Mouse (Mus musculus) MEL (cell line): ENCODE results near the gene Fam208a.

Source experiments
- GATA1 ChIP-seq: IDR thresholded peaks from 2 replicates; pipeline ENCODE4 v1.6.1; 2011; ENCODE audit warnings: low read depth, low read length, improper control_type of control experiment
- MXI1 ChIP-seq: IDR thresholded peaks from 2 replicates; pipeline ENCODE4 v1.6.1; 2011; ENCODE audit warnings: mild to moderate bottlenecking, low read depth, low read length, improper control_type of control experiment
- POLR2A ChIP-seq, 2 experiments: IDR thresholded peaks; 2 replicates each; pipeline ENCODE4 v1.6.1; 2011 to 2012; ENCODE audit warnings: low read length in 2 of 2, mild to moderate bottlenecking in 2 of 2, control low read depth in 1 of 2, improper control_type of control experiment in 1 of 2, low read depth in 1 of 2, moderate library complexity in 1 of 2; ENCODE audit not compliant: control insufficient read depth in 1 of 2, insufficient read depth in 1 of 2, poor library complexity in 1 of 2
- RAD21 ChIP-seq: IDR thresholded peaks from 2 replicates; pipeline ENCODE4 v1.6.1; 2011; ENCODE audit warnings: mild to moderate bottlenecking, low read depth, low read length, improper control_type of control experiment
- SIN3A ChIP-seq: IDR thresholded peaks from 2 replicates; pipeline ENCODE4 v1.6.1; 2012; ENCODE audit warnings: low read length, improper control_type of control experiment, inconsistent platforms
- TAL1 ChIP-seq: IDR thresholded peaks from 2 replicates; pipeline ENCODE4 v1.6.1; 2012; ENCODE audit warnings: mild to moderate bottlenecking, inconsistent platforms, low read length, moderate library complexity, mixed read lengths
- TBP ChIP-seq: IDR thresholded peaks from 2 replicates; pipeline ENCODE4 v1.8.0; 2011; ENCODE audit warnings: low read depth, low read length, improper control_type of control experiment

GRCm38 (mm10) chr14:27383321-27383830 lies 45.3 kb upstream of the Fam208a start:
- TF ChIP-seq POLR2A (IDR thresholded peaks at IDR 0.05; ENCODE audit: control insufficient read depth in 1 of 2, insufficient read depth in 1 of 2, low read depth in 1 of 2, low read length in 2 of 2, poor library complexity in 1 of 2) (no peak), TBP (no peak), MXI1 (no peak), GATA1 (no peak), RAD21 (no peak), SIN3A (no peak), TAL1 (no peak)
